In the genomic region with DNA sequence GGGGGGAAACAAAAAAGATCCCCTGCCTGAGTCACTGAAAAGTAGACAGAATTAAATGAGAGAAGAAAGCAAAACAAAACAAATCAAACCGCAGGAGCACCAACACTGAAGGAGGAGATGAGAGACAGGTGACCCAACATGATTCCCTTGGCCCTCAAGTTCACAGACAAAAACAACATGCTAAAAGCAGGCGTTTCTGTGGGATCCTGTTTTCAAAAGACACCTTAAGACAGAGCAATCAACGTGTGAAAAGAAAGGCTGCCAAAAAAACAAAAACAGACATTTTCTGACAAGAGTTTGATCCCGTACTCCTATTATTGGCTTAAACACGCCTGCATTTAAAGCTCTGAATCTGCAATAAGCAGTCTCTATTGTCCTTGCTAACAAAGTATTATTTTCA, we compare ENCODE assay signal across 10 mouse cellular contexts.
DNase-seq lines count a peak whose midpoint lies in the region; ATAC-seq lines count a peak whose summit lies in the region.
"Had no signal": no experiment of that assay in that cellular context is flagged by ENCODE, and none has a peak within 500 bp of the region (broad histone marks: within the 10 kb centered on the region; RNA-seq: fewer than 3 reads in every experiment).

No protein-coding gene starts in this region.

- no peak for DNase-seq in forebrain, embryonic 10.5 days (ENCODE audit: extremely low spot score, low spot score)
- no peak for DNase-seq in forebrain, embryonic 11.5 days (ENCODE audit: low spot score)
- no peak for DNase-seq in kidney, adult 8-10 months
- peak; percentile 51 for DNase-seq in embryonic facial prominence, embryonic 14.5 days (ENCODE audit: low spot score)
- no peak for DNase-seq in frontal cortex, postnatal 10 days (ENCODE audit: low spot score in 2 of 2)
- DNase-seq in left cerebral cortex, postnatal 36 days (ENCODE audit: low spot score in 2 of 2), result no peak
- DNase-seq: gastrocnemius, postnatal 10 days; thymus, adult 18-20 months had no signal

- no peak overlapping the region; the same call in 1 of the 2 replicates for H3K4me2 ChIP-seq in forebrain, embryonic 11.5 days (ENCODE audit: low read depth, low read length, severe bottlenecking)
- peak overlapping the region; percentile 50; the same call in 1 of the 2 replicates for H3K4me2 ChIP-seq in kidney, embryonic 15.5 days
- H3K4me2 ChIP-seq in embryonic facial prominence, embryonic 14.5 days (ENCODE audit: low read depth, low read length), result peak overlapping the region; percentile 55
- peak overlapping the region; percentile 45; the same call in 1 of the 2 replicates for H3K4me2 ChIP-seq in limb, embryonic 15.5 days

- intact Hi-C loops in left cerebral cortex, postnatal 36 days (cut with DNase I), result no loop called here

- peak overlapping the region; percentile 81; the same call in 1 of the 2 replicates for H3K27ac ChIP-seq in forebrain, embryonic 10.5 days
- no peak overlapping the region for H3K27ac ChIP-seq in forebrain, embryonic 11.5 days (ENCODE audit: low read depth, low read length)
- H3K27ac ChIP-seq in kidney, embryonic 15.5 days, result no peak overlapping the region
- H3K27ac ChIP-seq in embryonic facial prominence, embryonic 14.5 days (replicated peaks; ENCODE audit: low read depth, low read length), result no peak overlapping the region; the same call in 1 of the 2 replicates
- H3K27ac ChIP-seq in limb, embryonic 15.5 days, result no peak overlapping the region

- no peaks in the 10 kb centered on the region; the same call in 1 of the 2 replicates for H3K9me3 ChIP-seq in forebrain, embryonic 10.5 days
- no peaks in the 10 kb centered on the region for H3K9me3 ChIP-seq in forebrain, embryonic 11.5 days (ENCODE audit: control insufficient read depth, low read length)
- no peaks in the 10 kb centered on the region for H3K9me3 ChIP-seq in kidney, embryonic 15.5 days (replicated peaks)
- no peaks in the 10 kb centered on the region for H3K9me3 ChIP-seq in embryonic facial prominence, embryonic 14.5 days (ENCODE audit: control insufficient read depth, low read length)
- H3K9me3 ChIP-seq in limb, embryonic 15.5 days, result no peaks in the 10 kb centered on the region

- H3K27me3 ChIP-seq in forebrain, embryonic 10.5 days (ENCODE audit: poor library complexity, severe bottlenecking), result peaks cover 68% of the 10 kb centered on the region
- no peaks in the 10 kb centered on the region for H3K27me3 ChIP-seq in forebrain, embryonic 11.5 days (ENCODE audit: control insufficient read depth, insufficient read depth, low read length)
- H3K27me3 ChIP-seq in kidney, embryonic 15.5 days, result no peaks in the 10 kb centered on the region
- no peaks in the 10 kb centered on the region for H3K27me3 ChIP-seq in embryonic facial prominence, embryonic 14.5 days (replicated peaks; ENCODE audit: control insufficient read depth, insufficient read depth, low read length)
- H3K27me3 ChIP-seq in limb, embryonic 15.5 days, result 0 out of 2 replicates have a peak, but pooled peaks cover 2% of the 10 kb centered on the region

- peaks cover 44% of the 10 kb centered on the region for H3K4me1 ChIP-seq in forebrain, embryonic 10.5 days
- H3K4me1 ChIP-seq in forebrain, embryonic 11.5 days (replicated peaks; ENCODE audit: control insufficient read depth, insufficient read depth, low read length), result peaks cover 10% of the 10 kb centered on the region; the same call in 1 of the 2 replicates
- peaks cover 18% of the 10 kb centered on the region for H3K4me1 ChIP-seq in kidney, embryonic 15.5 days
- peaks cover 12% of the 10 kb centered on the region for H3K4me1 ChIP-seq in embryonic facial prominence, embryonic 14.5 days (ENCODE audit: control insufficient read depth, insufficient read depth, low read length)
- peaks cover 9% of the 10 kb centered on the region for H3K4me1 ChIP-seq in limb, embryonic 15.5 days

- WGBS in forebrain, embryonic 10.5 days, result 45% methylated on average over 5 of the region's 5 CpGs
- 27% methylated on average over 5 of the region's 5 CpGs for WGBS in forebrain, embryonic 11.5 days
- 56% methylated on average over 5 of the region's 5 CpGs for WGBS in kidney, embryonic 15.5 days
- WGBS in embryonic facial prominence, embryonic 14.5 days, result 49% methylated on average over 5 of the region's 5 CpGs
- 77% methylated on average over 5 of the region's 5 CpGs for WGBS in limb, embryonic 15.5 days

- no peaks in the 10 kb centered on the region for H3K36me3 ChIP-seq in forebrain, embryonic 10.5 days (replicated peaks)
- no peaks in the 10 kb centered on the region for H3K36me3 ChIP-seq in forebrain, embryonic 11.5 days (ENCODE audit: control insufficient read depth, insufficient read depth, low read length)
- no peaks in the 10 kb centered on the region for H3K36me3 ChIP-seq in kidney, embryonic 15.5 days
- H3K36me3 ChIP-seq in embryonic facial prominence, embryonic 14.5 days (ENCODE audit: control insufficient read depth, insufficient read depth, low read length), result no peaks in the 10 kb centered on the region
- no peaks in the 10 kb centered on the region for H3K36me3 ChIP-seq in limb, embryonic 15.5 days

- ATAC-seq in forebrain, embryonic 11.5 days (replicated peaks; ENCODE audit: low FRiP score), result no peak
- ATAC-seq in kidney, embryonic 15.5 days (replicated peaks; ENCODE audit: low FRiP score), result no peak
- ATAC-seq in embryonic facial prominence, embryonic 14.5 days (ENCODE audit: low read depth), result peak; percentile 57
- ATAC-seq in limb, embryonic 15.5 days (ENCODE audit: insufficient number of reproducible peaks, low FRiP score, low TSS enrichment, low read depth), result no peak

- H3K9ac ChIP-seq in forebrain, embryonic 11.5 days (ENCODE audit: low read length), result no peak overlapping the region
- no peak overlapping the region for H3K9ac ChIP-seq in kidney, embryonic 15.5 days
- no peak overlapping the region for H3K9ac ChIP-seq in embryonic facial prominence, embryonic 14.5 days (ENCODE audit: low read depth, low read length)
- H3K9ac ChIP-seq in limb, embryonic 15.5 days, result no peak overlapping the region

- H3K4me3 ChIP-seq in forebrain, embryonic 10.5 days, result no peak overlapping the region; the same call in 1 of the 2 replicates
- no peak overlapping the region for H3K4me3 ChIP-seq in forebrain, embryonic 11.5 days (ENCODE audit: low read depth, low read length)
- H3K4me3 ChIP-seq in kidney, embryonic 15.5 days (replicated peaks), result no peak overlapping the region
- H3K4me3 ChIP-seq in embryonic facial prominence, embryonic 14.5 days (ENCODE audit: low read depth, low read length), result peak overlapping the region; percentile 19; the same call in 1 of the 2 replicates
- no peak overlapping the region for H3K4me3 ChIP-seq in limb, embryonic 15.5 days
